Mouse (Mus musculus): ENCODE measurements around the gene Ociad1.
"Not testable (repeated sequence)": the region's sequence is repeated elsewhere in the genome, so short reads cannot be mapped to it uniquely, and the experiment has no call there.

Gene Ociad1

DNA sequence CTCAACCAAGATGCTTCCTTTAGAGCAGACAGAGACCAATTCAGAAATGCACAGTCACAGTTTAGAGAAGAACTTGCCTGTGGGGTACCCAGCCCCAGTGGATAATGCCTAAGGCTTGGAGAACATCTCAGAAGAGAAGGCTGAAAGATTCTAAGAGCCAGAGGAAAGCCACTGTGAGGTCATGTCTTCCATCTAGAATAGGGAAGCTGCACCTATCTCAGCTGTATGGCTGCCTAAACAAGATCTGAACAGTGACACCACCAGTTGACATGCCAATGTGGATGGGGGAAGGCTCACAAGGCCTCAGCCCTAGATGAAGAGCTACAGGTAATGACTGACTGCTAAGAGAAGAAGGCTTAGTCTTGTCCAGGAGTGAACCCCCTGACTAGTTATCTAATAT lies 8.5 kb upstream of the Ociad1 start:
- no peak for ATAC-seq (ENCODE audit: insufficient number of reproducible peaks, low FRiP score, low TSS enrichment)

DNA sequence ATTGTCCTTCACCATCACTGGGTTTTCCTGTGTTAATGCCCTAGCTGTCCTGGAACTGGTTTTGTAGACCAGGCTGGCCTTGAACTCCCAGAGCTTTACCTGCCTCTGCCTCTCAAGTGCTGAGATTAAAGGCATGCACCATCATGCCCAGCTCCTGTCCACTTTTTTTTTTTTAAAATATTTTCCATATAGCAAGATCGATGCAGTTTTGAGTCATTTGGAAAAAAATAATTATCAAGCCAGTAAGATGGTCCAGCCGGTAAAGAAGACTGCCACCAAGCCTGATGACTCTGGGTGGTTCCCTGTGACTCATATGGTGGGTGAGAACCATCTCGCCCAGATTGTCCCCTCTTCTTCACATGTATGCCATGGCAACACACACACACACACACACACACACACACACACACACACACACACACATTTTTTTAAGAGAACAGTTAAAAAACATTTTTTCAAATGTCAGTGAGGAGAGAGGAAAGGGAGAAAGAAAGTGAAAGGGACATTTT lies 7.1 kb upstream of the Ociad1 start:
- ATAC-seq (ENCODE audit: insufficient number of reproducible peaks, low FRiP score, low TSS enrichment), result no peak

DNA sequence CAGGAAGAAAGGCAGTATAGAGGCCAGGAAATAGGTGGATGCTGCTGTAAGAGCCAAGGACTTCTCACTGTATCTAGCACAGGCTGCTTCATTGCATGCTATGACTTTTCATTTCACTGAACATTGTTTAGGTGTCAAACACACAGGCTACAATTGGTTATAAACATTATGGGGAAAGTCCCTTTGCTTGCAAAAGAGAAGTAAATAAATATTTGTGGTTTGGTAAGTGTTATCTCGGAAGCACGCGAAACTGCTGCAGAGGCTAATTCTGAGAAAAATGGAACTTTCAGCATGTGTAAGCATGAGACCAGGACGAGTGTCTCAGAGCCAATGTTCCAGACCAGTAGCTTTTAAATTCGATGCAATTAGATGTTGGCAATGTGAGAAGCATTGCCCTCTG lies 6.0 kb upstream of the Ociad1 start:
- no peak for ATAC-seq (ENCODE audit: insufficient number of reproducible peaks, low FRiP score, low TSS enrichment)

DNA sequence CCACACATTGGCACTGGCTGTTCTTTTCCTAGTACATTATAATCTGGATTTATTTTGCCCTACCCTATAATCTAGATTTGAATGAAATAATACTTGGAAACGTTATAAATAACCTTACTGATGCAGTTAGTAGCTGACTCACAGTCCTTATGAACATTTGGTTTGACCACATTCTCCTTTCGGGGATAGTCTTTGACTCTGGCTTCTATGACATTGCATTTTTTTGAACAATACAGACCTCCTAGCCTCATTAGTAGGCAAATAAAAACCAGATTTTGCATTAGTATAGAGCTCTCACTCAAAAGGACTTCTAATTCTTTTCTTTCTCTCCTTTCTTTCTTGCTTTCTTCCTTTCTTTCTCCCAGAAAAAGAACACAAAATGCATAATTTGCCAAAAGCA lies 2.7 kb upstream of the Ociad1 start:
- ATAC-seq (ENCODE audit: insufficient number of reproducible peaks, low FRiP score, low TSS enrichment), result no peak

DNA sequence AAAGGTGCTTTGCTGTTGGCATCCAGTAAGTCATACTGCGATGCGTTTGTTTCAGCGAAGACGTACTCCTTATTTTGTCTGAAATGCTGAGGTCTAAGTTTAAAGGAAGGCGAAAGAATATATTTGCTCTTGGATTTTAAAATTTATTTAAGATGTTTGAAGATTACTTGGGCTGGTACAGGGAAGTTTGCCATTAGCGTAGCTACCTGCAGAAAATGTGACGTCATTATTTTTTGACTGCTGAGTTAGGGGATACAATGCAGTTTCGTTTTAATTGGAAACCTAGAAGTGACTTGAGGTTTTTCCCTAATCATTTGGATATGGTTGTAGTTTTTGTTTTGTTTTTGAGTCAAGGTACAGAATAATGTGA lies 859 bp downstream of the Ociad1 start:
- no peak for ATAC-seq (ENCODE audit: insufficient number of reproducible peaks, low FRiP score, low TSS enrichment)

DNA sequence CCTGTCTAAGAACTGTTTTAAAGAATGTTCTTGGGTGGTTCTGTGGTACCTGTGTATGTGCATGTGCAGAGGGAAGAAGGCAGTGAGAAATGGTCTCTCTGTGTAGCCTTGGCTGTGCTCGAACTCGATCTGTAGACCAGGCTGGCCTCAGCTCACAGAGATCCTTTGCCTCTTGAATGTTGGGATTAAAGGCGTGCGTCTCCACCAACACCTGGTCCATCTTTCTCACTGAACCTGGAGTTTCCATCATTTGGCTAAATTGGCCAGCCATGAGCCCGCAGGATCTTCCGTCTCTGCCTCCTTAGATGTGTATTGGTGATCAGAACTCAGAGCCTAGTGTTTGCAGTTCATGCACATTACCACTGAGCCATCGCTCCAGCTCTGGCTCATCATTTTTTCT lies 2.4 kb downstream of the Ociad1 start:
- ATAC-seq (ENCODE audit: insufficient number of reproducible peaks, low FRiP score, low TSS enrichment), result no peak

DNA sequence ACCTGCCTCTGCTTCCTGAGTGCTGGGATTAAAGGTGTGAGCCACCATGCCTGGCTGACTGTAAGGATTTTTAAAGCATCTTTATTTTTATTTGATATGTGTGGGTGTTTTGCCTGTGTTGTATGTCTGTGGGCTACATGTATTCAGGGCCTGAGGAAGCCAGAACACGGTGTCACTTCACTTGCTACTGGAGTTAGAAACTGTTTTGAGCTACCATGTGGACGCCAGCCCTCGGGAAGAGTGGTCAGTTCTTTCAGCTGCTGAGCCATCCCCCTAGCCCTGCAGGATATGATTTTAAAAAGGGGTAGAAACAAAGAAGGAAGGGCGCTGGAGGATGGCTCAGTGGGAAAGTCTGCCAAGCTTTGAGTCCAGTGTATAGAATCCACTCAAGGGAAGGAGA lies 3.3 kb downstream of the Ociad1 start:
- no peak for ATAC-seq (ENCODE audit: insufficient number of reproducible peaks, low FRiP score, low TSS enrichment)

DNA sequence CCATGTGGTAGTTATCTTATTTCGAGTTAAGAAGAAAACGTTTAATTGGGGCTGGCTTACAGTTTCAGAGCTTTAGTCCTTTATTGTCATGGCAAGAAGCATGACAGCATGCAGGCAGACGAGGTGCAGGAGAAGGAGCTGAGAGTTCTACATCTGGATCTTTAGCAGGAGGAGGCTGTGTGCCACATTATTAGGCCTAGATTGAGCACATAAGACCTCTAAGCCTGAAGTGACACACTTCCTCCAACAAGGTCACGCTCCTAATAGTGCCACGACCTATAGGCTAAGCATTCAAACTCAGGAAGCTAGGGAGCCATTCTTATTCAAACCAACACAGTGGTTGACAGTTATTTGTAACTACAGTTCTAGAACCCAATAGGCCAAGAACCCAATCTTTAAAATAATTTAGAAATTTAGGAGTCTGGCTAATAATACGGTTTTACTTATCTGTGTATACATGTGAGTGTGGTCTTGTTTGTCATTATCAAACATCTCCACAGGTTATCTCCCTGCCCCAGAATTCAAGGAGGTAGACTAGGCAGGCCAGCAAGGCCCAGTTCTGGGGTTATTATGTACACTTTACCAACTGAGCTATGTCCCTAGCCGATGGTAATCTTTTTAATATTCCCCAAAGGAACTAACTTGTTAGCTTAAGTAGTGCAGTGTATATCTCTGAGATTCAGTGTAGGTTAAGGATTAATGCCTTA lies 9.2 kb downstream of the Ociad1 start:
- ATAC-seq (ENCODE audit: insufficient number of reproducible peaks, low FRiP score, low TSS enrichment), result no peak

DNA sequence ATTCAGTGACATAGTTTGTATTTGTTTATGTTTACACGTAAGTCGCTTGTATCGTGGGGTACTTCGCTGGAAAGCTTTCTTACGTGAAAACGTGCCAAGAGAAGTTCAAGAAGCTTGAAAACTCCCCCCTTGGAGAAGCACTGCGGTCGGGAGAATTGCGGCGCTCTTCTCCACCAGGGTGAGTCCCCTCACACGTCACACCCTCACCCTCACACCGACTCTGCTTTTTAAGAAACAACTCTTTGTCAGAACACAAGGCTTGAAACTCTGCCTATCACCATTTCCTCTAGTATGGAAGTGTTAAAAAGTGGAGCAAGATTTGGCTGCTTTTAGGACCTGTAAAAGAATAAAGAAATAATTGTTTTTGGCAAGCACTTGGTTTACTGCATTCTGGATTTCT lies 11.9 kb downstream of the Ociad1 start:
- ATAC-seq (ENCODE audit: insufficient number of reproducible peaks, low FRiP score, low TSS enrichment), result no peak

DNA sequence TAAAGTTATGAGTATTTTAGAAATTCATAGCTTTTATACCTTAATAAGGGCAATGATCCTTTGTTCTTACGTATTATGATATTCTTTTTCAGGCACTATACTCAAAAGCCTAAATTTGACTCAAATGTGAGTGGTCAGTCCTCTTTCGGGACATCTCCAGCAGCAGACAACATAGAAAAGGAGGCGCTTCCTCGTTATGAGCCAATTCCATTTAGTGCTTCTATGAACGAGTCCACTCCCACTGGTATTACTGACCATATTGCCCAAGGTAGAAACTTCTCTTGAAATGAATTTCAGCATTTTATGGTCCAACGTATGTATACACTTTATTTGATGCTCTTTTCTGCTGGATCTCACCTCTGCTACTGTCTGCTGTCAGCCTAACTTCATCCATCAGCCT lies 13.9 kb downstream of the Ociad1 start:
- ATAC-seq (ENCODE audit: insufficient number of reproducible peaks, low FRiP score, low TSS enrichment), result no peak

DNA sequence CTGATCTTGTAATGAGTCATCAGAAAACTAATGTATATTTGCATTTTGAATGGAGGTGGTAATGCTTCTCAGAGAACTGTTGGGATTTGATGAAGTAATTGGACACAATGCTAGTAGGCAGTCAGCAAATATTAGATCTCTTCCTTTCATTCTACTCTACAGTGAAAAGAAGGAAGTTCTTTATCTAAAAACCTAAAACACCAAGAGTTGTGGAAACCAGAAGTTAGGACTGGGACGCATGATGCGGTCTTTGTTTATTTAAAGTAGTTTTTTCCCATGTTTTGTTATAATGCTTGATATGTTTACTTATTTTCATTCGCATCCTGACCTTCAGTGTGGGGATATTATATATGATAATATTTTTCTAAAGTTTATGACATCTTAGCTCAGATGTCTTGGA lies 14.7 kb downstream of the Ociad1 start:
- ATAC-seq (ENCODE audit: insufficient number of reproducible peaks, low FRiP score, low TSS enrichment), result no peak

DNA sequence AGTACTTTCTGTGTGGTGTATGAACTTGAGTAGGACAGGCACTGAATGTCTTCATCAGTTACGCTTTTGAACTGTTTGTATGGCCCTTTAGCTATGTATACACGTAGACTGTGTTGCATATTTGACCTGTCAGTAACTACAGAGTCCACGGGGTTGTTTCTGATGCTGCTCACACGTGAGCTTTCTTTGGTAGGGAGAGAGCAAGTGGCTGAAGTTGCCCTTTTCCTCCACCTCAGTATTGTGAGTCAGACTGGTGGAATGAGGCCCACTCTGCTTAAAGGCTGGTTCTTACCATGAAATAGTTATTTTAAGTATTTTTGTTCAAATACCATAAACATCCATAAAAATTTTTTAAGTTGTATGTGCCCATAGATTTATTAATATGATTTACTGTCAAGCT lies 16.9 kb downstream of the Ociad1 start:
- ATAC-seq (ENCODE audit: insufficient number of reproducible peaks, low FRiP score, low TSS enrichment), result no peak

DNA sequence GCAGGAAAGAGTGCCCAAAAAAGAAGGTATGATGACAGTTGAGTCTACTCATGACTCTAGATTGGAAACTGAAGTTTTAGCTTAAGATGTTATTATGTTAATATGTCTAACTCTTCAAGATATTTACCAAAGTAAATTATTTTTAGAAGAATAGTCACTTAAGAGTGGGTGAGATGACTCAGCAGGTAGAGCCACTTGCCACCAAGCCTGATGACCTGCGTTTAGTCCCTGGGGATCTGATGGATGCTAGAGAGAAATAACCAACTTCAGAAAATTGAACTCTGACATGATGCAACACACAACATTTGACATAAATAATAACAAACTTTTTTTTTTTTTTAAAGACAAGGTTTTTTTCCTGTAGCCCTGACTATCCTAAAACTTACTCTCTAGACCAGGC lies 17.8 kb downstream of the Ociad1 start:
- no peak for ATAC-seq (ENCODE audit: insufficient number of reproducible peaks, low FRiP score, low TSS enrichment)

DNA sequence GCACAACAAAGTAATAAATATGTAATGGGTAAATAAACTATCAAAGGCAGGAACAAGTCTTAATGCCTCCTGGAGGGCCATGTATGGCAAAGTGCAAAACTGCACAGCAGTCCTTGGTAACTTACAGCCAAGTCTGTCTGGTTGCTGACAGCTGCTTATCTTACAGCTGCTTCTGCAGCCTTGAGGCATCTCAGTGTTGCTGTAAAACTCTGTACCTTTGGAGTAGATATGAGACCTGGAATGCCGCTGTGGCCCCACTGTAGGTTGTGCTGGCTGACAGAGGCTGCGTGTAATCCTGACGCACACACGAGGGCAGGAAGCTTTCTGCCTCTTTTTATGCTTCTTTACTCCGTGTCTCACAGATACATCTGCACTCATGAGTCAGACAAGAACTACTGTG lies 18.9 kb downstream of the Ociad1 start:
- no peak for ATAC-seq (ENCODE audit: insufficient number of reproducible peaks, low FRiP score, low TSS enrichment)

DNA sequence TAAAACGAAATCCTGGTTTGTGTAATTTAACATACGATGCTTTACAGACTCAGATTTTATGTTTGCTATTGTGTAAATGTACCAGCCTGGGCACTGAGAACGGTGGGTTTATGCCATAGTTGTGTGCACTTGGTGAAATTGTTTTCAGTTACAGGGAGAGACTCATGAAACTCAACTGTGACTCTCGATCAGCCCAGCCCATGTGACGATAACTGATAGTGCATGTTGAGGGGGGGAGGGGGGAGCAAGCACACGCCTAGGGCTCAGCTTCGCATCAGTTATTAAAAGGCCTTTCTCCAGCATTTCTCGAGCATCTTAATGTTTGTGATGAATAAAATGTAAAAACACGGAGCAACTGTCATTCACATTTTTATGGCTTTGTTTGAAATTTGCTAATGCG lies 21.0 kb downstream of the Ociad1 start:
- no peak for ATAC-seq (ENCODE audit: insufficient number of reproducible peaks, low FRiP score, low TSS enrichment)

DNA sequence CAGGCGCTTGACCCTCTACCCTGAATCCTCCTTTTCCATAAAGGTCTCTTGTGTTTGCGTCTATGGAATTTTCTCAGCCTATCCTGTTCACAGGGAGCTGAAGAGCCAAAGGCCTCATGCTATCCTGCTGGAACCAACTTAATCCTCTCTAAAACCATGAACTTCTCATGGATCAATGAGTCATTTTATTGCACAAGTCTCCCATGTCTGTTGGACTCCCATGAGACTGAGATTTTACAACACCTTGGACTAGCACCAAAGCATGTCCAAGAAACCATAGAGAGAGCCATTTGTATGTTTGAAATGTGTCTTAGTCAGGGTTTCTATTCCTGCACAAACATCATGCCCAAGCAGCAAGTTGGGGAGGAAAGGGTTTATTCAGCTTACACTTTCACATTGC lies 22.1 kb downstream of the Ociad1 start:
- ATAC-seq (ENCODE audit: insufficient number of reproducible peaks, low FRiP score, low TSS enrichment), result no peak

DNA sequence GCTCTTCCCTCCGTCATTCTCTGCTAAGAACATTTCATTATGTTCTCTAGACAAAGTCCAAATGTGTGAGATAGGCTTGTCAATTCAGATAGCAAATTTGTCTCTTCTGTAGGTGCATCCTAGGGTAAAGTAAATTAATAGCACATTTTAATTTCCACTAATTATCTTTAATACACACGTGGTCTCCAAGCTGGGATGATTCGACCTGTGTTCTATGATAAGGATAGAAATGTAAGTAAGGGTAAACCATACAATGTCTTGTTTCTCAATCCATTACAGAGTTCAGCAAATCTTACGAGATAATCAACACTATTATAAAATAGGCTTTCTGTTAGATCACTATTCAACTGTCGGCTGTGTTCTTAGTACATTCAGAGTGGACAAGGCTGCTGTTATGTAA lies 26.7 kb downstream of the Ociad1 start:
- ATAC-seq (ENCODE audit: insufficient number of reproducible peaks, low FRiP score, low TSS enrichment), result no peak

DNA sequence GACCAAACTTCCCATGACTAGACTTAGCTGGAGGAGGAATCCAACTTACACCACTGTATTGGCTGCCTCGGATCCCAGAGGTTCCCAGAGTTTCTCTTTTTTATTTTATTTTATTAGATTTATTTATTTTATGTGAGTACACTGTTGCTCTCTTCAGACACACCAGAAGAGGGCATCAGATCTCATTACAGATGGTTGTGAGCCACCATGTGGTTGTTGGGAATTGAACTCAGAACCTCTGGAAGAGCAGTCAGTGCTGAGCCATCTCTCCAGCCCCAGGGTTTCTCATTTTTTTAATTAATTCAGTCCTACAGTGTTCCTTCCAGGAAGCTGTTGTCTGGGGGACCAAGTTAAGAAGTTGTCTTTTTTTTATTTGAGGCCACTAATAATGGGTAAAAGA lies 30.1 kb downstream of the Ociad1 start:
- not testable (repeated sequence) for ATAC-seq (ENCODE audit: insufficient number of reproducible peaks, low FRiP score, low TSS enrichment)

DNA sequence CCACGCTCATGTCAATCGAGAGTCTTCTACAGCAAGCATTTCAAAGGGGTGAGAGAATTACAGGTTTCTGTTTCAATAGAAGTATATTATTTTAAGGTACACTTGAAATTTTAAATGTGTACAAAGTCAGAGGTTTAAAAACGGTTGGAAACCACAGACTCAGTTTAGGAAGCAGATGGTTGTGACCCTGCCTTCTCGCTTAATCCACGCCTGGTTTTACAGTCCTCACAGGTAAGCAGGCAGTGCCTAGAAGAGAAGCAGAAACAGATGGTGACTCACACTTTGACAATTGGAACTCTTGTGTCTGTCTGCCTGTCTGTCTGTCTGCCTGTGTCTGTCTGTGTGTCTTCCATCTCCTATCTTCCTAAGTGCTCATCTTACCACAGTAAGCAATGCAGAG lies 31.0 kb downstream of the Ociad1 start:
- no peak for ATAC-seq (ENCODE audit: insufficient number of reproducible peaks, low FRiP score, low TSS enrichment)

DNA sequence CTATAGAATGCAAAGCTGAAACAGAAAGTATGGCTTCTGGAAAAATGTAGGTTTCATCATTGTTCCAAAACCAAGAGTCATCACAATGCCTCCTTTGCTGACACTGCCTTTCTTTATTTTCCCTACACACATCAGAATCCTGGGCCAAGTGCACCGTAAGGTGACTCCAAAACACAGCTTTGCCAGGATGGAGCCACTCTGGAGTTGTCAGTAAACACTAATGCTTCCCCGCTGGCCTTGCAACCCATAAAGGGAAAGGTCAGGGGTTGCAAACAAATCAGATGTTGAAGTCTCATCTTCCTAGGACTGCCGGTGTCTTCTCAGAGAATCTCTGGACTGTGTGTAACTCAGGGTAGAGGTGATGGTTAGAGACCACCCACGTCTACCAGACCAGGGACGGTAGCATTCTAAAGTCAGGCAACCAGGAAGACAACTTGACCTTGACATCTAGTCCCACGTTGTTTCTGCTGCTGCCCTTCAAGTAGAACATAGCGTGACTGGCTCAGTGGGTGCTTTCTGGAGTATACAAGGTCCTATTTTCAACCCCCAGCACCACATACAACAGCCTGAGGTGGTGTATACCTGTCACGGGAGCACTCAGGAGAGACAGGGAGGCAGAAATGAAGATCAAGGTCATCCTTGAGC lies 32.1 kb downstream of the Ociad1 start:
- ATAC-seq (ENCODE audit: insufficient number of reproducible peaks, low FRiP score, low TSS enrichment), result no peak

DNA sequence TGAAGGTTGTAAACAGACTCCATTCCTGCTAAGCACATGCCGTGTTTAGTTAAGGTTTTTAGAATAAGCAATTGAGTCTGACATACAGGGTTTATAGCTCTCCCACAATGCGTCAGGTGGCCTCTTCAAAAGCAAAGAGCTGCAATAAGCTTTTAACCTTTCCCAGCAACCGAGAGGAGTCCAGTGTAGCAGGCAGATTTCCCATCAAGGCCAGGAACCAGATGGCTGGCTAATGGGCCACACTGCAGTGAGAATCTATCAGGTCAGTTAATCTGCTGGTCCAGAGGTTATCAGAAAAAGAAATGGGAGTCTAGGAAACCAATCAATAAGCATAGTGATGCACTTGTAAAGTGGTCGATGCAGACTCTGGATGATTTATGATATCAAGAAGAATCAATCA lies 38.4 kb downstream of the Ociad1 start:
- ATAC-seq (ENCODE audit: insufficient number of reproducible peaks, low FRiP score, low TSS enrichment), result no peak

DNA sequence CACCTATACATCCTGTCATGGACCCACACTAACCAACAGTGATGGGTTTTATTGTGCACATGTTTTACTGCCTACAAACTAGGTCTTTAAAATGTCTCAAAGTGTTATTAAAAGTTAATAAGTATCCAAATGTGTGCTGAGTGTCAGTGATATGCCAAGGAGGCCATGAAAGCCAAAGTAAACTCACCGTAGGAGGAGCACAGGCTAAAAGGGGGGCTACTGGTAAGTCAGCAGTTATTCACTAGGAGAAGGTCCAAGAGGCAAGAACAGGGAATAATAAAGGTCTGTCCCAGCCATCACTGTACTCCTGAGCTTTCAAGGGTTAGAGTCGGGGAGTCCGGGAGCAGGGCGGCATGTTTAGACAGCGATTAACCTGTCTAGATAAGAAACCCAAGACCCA lies 43.9 kb downstream of the Ociad1 start:
- ATAC-seq (ENCODE audit: insufficient number of reproducible peaks, low FRiP score, low TSS enrichment), result no peak

All from cerebellum, adult (tissue).